Mouse (Mus musculus): ENCODE results near the gene Ntf3. TPM values are rescaled to one million over a fixed set of nuclear protein-coding genes. Genes with fewer than 3 reads are reported as not detected.

Gene Ntf3
- 5.1 and 5.9 TPM in 2 replicates for polyA plus RNA-seq (2021; fragmentation: Nextera tagmentation)
- long read RNA-seq, experiment 1, partial matches to known transcripts = 0 of 6 reads
- long read RNA-seq, experiment 1, other reads (novel, unspliced or antisense) = 2 of 6 reads
- long read RNA-seq, experiment 2, partial matches to known transcripts = 1 of 6 reads
- long read RNA-seq, experiment 2, other reads (novel, unspliced or antisense) = 3 of 6 reads

DNA sequence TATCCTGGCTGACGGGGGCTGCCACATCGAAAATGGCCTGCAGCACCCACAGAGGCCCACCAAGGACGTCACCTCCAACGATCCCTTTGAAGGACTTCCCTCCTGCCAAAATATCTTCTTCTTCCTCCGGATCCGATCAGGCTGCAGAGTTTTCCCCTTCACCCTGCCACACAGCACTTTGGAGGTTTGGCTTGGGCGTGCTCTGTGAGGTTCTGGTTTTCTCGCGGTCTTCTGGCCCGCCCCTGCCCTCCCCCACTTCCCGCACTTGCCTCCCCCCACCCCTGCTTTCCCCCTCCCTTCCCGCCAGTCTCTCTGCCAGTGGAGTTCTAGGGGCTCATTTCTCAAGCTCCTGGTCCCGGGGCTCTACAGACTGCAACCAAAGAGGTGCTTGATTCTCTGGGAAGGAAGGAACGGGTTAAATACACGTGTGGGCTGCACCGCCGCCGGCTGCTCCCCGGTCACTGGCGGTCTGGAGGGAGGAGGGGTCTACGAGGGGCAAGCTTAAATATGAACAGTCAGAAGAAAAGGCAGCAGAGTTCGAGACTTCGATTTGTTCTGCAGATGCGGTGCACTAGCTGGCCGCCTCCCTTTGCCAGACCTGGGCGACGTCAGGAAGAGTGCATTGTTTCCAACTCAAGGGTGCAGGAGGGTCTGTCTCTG, at the start of gene Ntf3:
Gene Ntf3, minus strand, starts transcription at position 363 of the 660 bp plus-strand sequence.

